Mouse (Mus musculus) small intestine, adult 2 months (tissue): ENCODE results near the gene Lyve1.

Source experiments
- CTCF ChIP-seq: fragments of 200-500 bp; IDR thresholded peaks from 2 replicates; pipeline ENCODE4 v1.5.1; 2012; ENCODE audit warnings: low read depth, mild to moderate bottlenecking, control low read depth, inconsistent platforms, low read length, moderate library complexity, mixed read lengths; ENCODE audit not compliant: insufficient replicate concordance, insufficient read length; ENCODE audit errors: extremely low read depth
- POLR2A ChIP-seq: fragments of 200-500 bp; IDR thresholded peaks from 2 replicates; pipeline ENCODE4 v1.6.1; 2012; ENCODE audit warnings: low read depth, mild to moderate bottlenecking, control low read depth, inconsistent platforms, low read length, moderate library complexity

DNA sequence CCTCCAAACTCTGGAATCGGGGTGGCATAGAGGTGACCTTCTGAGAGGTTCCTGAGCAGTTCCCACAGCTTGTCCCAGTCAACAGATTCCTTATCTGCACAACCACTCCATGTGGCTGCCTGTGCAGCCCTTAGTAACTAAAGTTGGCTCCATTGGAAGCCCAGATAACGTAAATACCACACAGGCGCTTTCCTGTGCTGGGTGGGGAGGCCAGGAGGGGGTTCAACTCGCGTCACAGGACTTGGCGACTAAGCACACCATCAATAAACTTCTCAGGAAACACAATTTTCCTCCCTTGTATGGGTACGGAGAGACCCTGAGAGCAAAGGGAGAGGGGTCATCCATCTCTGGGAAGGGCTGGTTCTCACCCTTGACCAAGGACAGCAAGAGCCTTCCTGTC lies 40.2 kb upstream of the Lyve1 start:
- TF ChIP-seq POLR2A (no peak), CTCF (no peak)
